Mouse (Mus musculus) limb, embryonic 10.5 days (tissue): ENCODE data around the gene Ankrd24. TPM values are rescaled to one million over a fixed set of nuclear protein-coding genes. Genes with fewer than 3 reads are reported as not detected.

Experiments used
- polyA plus RNA-seq: library from polyadenylated mRNA; unstranded; fragments of >200 nt; fragmentation: Nextera tagmentation; extraction: Ambion mirVana; gene quantifications from 2 replicates; pipeline ENCODE4 v1.2.1, GENCODE M21; 2016

The Ankrd24 gene
- polyA plus RNA-seq, 1 experiment from 2014 or later: 8.6 TPM

Other genes starting within 250 kb of the Ankrd24 start
- gene Dohh, start 244.1 kb upstream of the Ankrd24 start, polyA plus RNA-seq: 101 and 115 TPM in 2 replicates
- gene Gm48551, start 244.1 kb upstream of the Ankrd24 start, polyA plus RNA-seq: 3.8 and 4.2 TPM in 2 replicates
- gene Gm48552, start 239.5 kb upstream of the Ankrd24 start, polyA plus RNA-seq: 1.4 and 1.5 TPM in 2 replicates
- 1.9 and 2.9 TPM in 2 replicates for gene Smim24, start 235.5 kb upstream of the Ankrd24 start, polyA plus RNA-seq
- 9.3 and 19.8 TPM in 2 replicates for gene Nfic, start 172.9 kb upstream of the Ankrd24 start, polyA plus RNA-seq
- 0.24 and 0.48 TPM in 2 replicates for gene Celf5, start 145.8 kb upstream of the Ankrd24 start, polyA plus RNA-seq
- gene Ncln, start 132.1 kb upstream of the Ankrd24 start, polyA plus RNA-seq: 100 and 102 TPM in 2 replicates
- gene S1pr4, start 128.4 kb upstream of the Ankrd24 start, polyA plus RNA-seq: 0.34 and 0.39 TPM in 2 replicates
- gene Gna15, start 104.3 kb upstream of the Ankrd24 start, polyA plus RNA-seq: 0.80 and 2.0 TPM in 2 replicates
- gene Gna11, start 83.3 kb upstream of the Ankrd24 start, polyA plus RNA-seq: 88.5 and 91.5 TPM in 2 replicates
- gene Aes, start 69.1 kb upstream of the Ankrd24 start, polyA plus RNA-seq: 337 and 432 TPM in 2 replicates
- 17.1 and 28.2 TPM in 2 replicates for gene Tle2, start 54.0 kb upstream of the Ankrd24 start, polyA plus RNA-seq
- 12.6 and 15.5 TPM in 2 replicates for gene Tle6, start 27.5 kb upstream of the Ankrd24 start, polyA plus RNA-seq
- gene BC025920, start 22.3 kb upstream of the Ankrd24 start, polyA plus RNA-seq: 1.4 TPM in 2 replicates
- 53.3 and 58.5 TPM in 2 replicates for gene Sirt6, start 743 bp upstream of the Ankrd24 start, polyA plus RNA-seq
- gene Gm10778, start 20.5 kb downstream of the Ankrd24 start, polyA plus RNA-seq: 4.2 and 5.1 TPM in 2 replicates
- gene Zfp433, start 76.3 kb downstream of the Ankrd24 start, polyA plus RNA-seq: 11.7 and 14.2 TPM in 2 replicates
- gene Gm3055, start 142.6 kb downstream of the Ankrd24 start, polyA plus RNA-seq: 10.1 and 12.5 TPM in 2 replicates
- 3.4 and 4.3 TPM in 2 replicates for gene Gm4767, start 183.6 kb downstream of the Ankrd24 start, polyA plus RNA-seq
- gene Gm32687, start 235.4 kb downstream of the Ankrd24 start, polyA plus RNA-seq: 9.1 and 10.2 TPM in 2 replicates